Mouse (Mus musculus): Measurements from ENCODE around the gene Ildr2.

Ildr2 gene

DNA sequence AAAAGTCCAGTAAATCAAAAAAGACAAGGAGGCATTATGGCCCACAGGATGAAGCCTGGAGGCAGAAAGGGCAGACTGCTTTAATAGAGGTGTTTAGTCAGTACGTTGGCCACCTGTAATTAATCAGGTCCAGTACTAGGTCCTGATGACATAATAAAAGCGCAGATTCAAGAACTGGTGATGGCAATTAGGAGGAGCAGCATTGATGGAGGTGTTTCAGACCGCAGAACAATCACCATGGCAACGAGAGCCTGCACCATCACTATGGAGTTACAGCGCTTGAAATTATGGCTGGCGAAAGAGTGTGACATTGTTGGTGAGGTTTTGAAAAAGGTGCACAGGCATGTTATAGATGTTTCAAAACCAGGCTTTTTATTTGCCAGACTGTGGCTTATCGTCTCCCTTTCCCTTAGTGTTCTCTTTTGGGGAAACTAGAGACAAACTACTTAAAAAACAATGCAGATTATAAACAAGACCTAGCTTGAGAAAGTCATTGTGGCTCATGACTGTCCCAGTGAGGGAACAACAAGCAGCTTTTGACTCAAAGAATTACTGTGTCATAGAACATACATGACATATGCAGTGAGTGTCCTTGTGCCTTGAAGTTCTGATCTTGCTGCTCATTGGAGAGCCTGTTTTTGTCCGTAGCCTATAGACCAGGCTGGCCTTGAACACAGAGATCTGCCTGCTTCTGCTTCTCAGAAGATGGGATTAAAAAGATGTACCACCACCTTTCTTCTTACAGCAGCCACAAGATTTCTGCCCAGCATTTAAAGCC lies 90.5 kb downstream of the Ildr2 start:
- DNase-seq, result no peak

DNA sequence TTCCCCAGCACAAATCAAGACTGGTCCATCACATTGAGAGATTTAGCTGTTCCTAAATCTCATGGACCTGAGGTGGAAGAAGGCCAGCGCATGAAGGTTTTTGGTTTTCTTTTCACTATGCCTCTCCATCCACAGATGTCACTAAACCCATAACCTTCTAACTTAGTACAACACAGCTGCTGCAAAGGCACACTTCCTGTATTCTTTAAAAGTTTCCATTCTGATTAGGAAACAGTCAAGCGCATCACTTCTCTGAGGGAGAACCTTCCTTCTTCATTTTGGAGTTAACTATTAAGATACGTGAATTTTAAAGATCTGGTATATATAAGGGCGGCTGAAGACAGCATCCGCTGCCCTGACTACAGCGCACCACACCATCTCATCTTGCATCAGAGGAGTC lies 91.7 kb downstream of the Ildr2 start:
- no peak for DNase-seq

DNA sequence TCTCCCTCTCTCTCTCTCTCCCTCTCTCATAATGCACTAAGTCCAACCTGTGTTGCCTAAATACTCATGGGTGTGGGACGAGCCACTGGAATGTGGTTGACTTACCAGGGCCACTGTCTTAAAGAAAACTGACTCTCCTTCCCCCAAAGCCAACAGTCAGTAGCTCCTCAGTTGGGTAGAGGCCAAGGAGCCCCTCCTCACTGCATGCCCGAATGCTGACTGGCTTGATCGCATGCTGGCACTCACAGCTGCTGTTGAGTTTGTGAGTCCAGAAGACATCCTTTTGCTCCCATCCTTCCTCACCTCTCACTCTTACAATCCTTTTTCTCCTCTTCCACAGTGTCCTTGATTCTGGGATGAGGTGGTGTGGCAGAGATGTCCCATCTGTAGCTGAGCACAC lies 93.0 kb downstream of the Ildr2 start:
- no peak for DNase-seq

DNA sequence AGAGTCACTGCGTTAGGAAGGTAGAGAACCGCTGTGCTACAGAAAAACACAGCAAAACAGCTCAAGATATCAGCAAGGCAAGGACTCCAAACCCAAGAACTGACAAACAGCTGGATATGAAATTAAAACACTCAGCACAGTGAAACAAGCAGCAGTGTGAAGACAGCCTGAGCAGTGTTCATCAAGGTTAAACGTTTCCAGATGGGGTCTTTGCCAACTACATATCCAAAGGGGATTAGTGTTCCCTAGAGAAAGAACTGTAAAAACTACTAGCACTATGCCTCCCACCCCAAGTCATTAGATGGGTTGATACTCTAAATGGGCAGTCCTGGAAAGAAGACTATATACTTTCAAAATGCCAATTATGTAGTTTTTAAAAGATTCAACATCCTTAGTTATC lies 95.4 kb downstream of the Ildr2 start:
- DNase-seq, result no peak

DNA sequence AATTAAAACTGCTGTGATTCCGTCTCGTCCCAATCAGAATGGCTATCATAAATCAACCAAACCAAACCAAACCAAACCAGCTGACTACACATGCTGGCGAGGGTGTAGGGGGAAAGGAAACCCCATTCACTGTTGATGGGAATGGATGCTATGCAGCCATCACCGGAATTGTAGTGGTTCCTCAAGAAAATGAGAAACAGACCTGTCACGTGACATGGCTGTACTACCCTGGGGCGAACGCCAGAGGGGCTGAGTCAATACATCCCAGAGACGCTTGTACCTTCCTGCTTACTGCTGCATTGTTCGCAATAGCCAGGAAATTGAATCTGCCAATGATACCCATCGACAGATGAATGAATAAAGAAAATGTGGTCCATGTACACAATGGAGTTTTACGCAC lies 95.8 kb downstream of the Ildr2 start:
- DNase-seq, result no peak

DNA sequence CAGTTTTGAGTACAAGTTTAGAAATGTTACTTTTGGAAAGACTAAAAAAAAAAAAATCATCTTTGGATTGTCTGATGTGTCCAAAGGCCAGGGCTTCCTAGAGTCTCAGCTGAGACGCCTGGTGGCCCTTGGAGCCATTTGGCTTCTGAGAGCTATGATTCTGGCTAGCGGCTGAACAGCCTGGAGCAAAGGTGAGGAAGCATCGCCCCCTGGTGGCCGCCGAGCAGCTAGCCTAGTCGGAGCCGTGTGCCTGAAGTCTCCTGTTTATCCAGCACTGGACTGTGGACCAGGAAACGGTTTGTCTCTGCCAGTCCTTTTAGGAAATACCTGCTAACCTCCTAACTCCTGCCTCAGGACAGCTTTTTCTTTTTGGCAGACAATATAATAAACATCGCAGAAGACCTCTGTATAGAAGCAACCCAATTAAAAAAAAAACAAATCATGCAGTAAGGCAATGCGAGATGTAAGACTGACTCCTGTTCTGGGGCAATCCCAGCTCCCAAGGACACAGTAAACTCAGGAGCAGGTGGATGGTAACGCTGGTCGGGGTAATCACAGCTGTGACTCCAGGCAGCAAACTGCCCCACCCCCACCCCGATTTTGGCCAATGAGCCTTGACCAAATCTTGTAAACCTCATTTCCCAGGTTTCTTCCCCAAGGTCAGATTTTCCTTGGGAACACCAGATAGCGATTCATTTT lies 106.4 kb downstream of the Ildr2 start:
- DNase-seq, result peak; percentile 91

DNA sequence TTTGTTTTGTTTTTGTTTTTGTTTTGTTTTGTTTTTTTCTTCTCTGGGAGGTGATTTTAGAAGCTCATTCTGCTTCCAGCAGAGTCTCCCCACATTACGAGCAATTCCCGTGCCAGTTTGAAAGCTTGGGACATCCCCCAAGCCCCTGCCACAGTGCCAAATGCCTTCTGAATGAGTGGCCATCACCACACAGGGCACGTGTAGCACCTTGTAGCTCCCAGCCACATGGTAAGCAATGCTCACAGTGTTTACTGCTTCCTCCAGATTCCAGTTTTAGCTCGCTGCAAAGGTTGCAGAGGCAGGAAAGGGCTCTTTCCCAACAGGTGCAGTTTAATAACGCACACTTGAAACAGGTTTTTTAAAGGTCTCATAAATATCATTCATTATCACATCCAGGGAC lies 107.0 kb downstream of the Ildr2 start:
- DNase-seq, result no peak

DNA sequence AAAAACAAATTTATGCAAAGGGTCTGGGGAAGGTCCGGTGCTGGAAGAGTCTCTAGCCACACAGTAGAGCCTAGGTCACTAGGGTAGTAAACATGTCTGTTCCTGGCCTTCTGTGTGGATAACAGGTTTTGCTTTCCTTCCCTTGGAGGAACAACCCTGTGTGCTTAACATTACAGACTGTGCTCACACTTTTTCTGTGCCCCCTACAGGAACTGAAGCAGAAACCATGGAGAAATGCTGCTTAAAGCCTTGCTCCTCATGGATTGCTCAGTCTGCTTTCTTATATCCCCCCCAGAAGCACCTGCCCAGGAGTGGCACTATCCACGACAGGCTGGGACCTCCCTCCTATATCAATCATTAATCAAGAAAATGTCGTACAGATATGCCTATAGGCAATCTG lies 107.9 kb downstream of the Ildr2 start:
- no peak for DNase-seq

DNA sequence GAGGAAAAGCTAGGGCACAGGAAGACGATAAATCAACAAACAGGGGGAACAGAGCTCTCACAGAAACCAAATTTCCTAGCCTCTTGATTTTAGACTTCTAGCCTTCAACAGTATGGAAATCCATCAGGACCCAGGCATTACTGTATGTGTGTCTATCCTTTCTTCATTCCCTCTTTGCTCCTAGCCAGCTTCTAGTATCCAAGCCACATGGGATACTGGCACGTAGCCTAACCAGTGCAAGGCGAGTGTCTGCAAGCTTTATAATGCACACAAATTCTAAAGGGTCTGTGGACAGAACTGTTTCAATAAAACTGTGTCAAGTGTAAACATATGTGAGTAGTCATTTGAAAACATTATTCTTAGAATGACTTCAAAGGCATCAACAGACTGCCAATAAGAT lies 108.7 kb downstream of the Ildr2 start:
- no peak for DNase-seq

DNA sequence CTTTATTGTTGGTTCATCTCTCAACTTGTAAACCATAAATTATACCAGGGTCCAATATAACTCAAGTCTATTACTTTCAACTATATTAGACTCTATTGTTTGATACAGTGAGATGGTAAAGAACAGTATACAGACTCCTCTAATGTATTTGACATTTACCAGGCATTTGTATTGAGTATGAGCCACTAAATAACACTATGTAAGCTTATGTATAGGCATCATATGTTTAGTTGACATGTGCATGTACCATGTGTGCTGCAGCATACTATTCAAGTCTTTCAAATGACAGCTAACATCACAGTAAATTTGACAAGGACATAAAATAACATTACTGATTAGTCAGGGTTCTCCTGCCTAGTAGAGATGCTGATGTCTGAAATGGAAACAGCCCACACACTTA lies 109.2 kb downstream of the Ildr2 start:
- no peak for DNase-seq
